Mouse (Mus musculus) stomach, postnatal 0 days (tissue): ENCODE measurements at regions not wholly inside any gene's neighbourhood (a gene's known extent, or its start where the extent isn't known, plus 50 kb on each side); places are given as distances from the start of the nearest gene placed in this dataset.

Experiments
- CTCF ChIP-seq: IDR thresholded peaks from 2 replicates; pipeline ENCODE4 v1.5.1; 2016; ENCODE audit warnings: antibody characterized with exemption, low read depth, mild to moderate bottlenecking, moderate library complexity
- EP300 ChIP-seq: optimal IDR thresholded peaks from 2 replicates; pipeline ENCODE3; 2016; ENCODE audit warnings: antibody characterized with exemption

DNA sequence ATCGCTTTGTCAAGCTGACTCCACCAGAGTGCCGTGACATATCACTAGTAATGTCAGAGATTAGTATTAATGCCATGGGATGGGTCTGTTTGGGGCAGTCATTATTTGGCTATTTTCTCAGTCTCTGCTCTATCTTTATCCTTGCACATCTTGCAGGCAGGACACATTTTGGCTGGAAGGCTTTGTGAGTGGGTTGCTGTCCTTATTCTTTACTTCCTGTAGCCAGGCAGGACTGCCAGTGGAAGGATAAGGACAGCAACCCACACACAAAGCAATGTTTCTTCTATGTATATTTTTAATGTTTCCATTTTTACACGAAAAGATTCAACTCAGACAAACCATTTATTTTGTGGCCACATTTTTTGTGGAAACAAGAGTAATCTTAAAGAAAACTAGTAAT lies 397.4 kb upstream of the A730009L09Rik start:
- no peak for TF ChIP-seq CTCF
- no peak for TF ChIP-seq EP300
